ENCODE assay signal across 8 mouse cellular contexts in genomic region chr9:7913953-7914352, GRCm38 (mm10). TPM values are rescaled to one million over a fixed set of nuclear protein-coding genes. Genes with fewer than 3 reads are reported as not detected.
DNase-seq lines count a peak whose midpoint lies in the region; ATAC-seq and TF ChIP-seq lines count a peak whose summit lies in the region.

No protein-coding gene starts in this region.

- H3K36me3 ChIP-seq in kidney, postnatal 0 days (ENCODE audit: insufficient read depth, low read length) = no peaks in the 10 kb centered on the region
- no peaks in the 10 kb centered on the region for H3K36me3 ChIP-seq in forebrain, embryonic 11.5 days (ENCODE audit: control insufficient read depth, insufficient read depth, low read length)
- no peaks in the 10 kb centered on the region for H3K36me3 ChIP-seq in limb, embryonic 11.5 days (ENCODE audit: control insufficient read depth, insufficient read depth, low read length)

- H3K4me1 ChIP-seq in kidney, postnatal 0 days (replicated peaks; ENCODE audit: insufficient read depth, low read length) = no peaks in the 10 kb centered on the region
- H3K4me1 ChIP-seq in forebrain, embryonic 11.5 days (replicated peaks; ENCODE audit: control insufficient read depth, insufficient read depth, low read length) = no peaks in the 10 kb centered on the region
- no peaks in the 10 kb centered on the region; the same call in 1 of the 2 replicates for H3K4me1 ChIP-seq in limb, embryonic 11.5 days (ENCODE audit: control insufficient read depth, insufficient read depth, low read length)

- 66% methylated on average over 19 of the region's 19 CpGs for WGBS in kidney, postnatal 0 days
- WGBS in forebrain, embryonic 11.5 days = 70% methylated on average over 19 of the region's 19 CpGs
- WGBS in limb, embryonic 11.5 days = 65% methylated on average over 19 of the region's 19 CpGs

- no peak overlapping the region for H3K9ac ChIP-seq in kidney, postnatal 0 days (ENCODE audit: low read depth, low read length)
- H3K9ac ChIP-seq in forebrain, embryonic 11.5 days (ENCODE audit: low read length) = no peak overlapping the region
- H3K9ac ChIP-seq in limb, embryonic 11.5 days (ENCODE audit: low read length) = 0 out of 2 replicates have a peak overlapping the region, but pooled peaks have one; percentile 17

- H3K27ac ChIP-seq in kidney, postnatal 0 days = no peak overlapping the region
- H3K27ac ChIP-seq in forebrain, embryonic 11.5 days (ENCODE audit: low read depth, low read length) = no peak overlapping the region
- H3K27ac ChIP-seq in limb, embryonic 11.5 days (replicated peaks; ENCODE audit: low read depth, low read length) = no peak overlapping the region

- peak overlapping the region; percentile 27 for H3K4me2 ChIP-seq in kidney, postnatal 0 days (ENCODE audit: low read length)
- peak overlapping the region; percentile 42 for H3K4me2 ChIP-seq in forebrain, embryonic 11.5 days (ENCODE audit: low read depth, low read length, severe bottlenecking)
- peak overlapping the region; percentile 32 for H3K4me2 ChIP-seq in limb, embryonic 11.5 days (ENCODE audit: low read depth, severe bottlenecking)

- no peak for TF ChIP-seq CTCF in kidney, postnatal 0 days (IDR thresholded peaks at IDR 0.05; ENCODE audit: low read depth)

- no peak overlapping the region for H3K4me3 ChIP-seq in kidney, postnatal 0 days (replicated peaks; ENCODE audit: low read depth, low read length)
- peak overlapping the region; percentile 19 for H3K4me3 ChIP-seq in forebrain, embryonic 11.5 days (ENCODE audit: low read depth, low read length)
- H3K4me3 ChIP-seq in limb, embryonic 11.5 days (ENCODE audit: low read depth, low read length) = no peak overlapping the region

- no peak for DNase-seq in kidney, postnatal 0 days (ENCODE audit: low spot score)
- no peak for DNase-seq in kidney, postnatal 10 days
- no peak for DNase-seq in forebrain, embryonic 11.5 days (ENCODE audit: low spot score)
- DNase-seq in limb, embryonic 11.5 days (ENCODE audit: low spot score) = no peak
- DNase-seq in retina, embryonic 14.5 days (ENCODE audit: low spot score) = peak; percentile 23
- DNase-seq in kidney, postnatal 25 days = no peak
- DNase-seq in gastrocnemius, adult 8-10 months (ENCODE audit: low spot score in 2 of 2) = no peak

- no peaks in the 10 kb centered on the region for H3K27me3 ChIP-seq in kidney, postnatal 0 days (ENCODE audit: insufficient read depth, low read length)
- no peaks in the 10 kb centered on the region for H3K27me3 ChIP-seq in forebrain, embryonic 11.5 days (ENCODE audit: control insufficient read depth, insufficient read depth, low read length)
- H3K27me3 ChIP-seq in limb, embryonic 11.5 days (ENCODE audit: control insufficient read depth, insufficient read depth, low read length) = no peaks in the 10 kb centered on the region

- no peaks in the 10 kb centered on the region for H3K9me3 ChIP-seq in kidney, postnatal 0 days (replicated peaks; ENCODE audit: low read length)
- no peaks in the 10 kb centered on the region for H3K9me3 ChIP-seq in forebrain, embryonic 11.5 days (ENCODE audit: control insufficient read depth, low read length)
- H3K9me3 ChIP-seq in limb, embryonic 11.5 days (ENCODE audit: control insufficient read depth, low read length) = no peaks in the 10 kb centered on the region

- ATAC-seq in kidney, postnatal 0 days (replicated peaks; ENCODE audit: low FRiP score, low read depth) = peak; percentile 3; the same call in 1 of the 2 replicates
- peak; percentile 56 for ATAC-seq in forebrain, embryonic 11.5 days (replicated peaks; ENCODE audit: low FRiP score)
- ATAC-seq in limb, embryonic 11.5 days (ENCODE audit: insufficient number of reproducible peaks, low FRiP score, low TSS enrichment, low read depth) = peak; percentile 28; the same call in 1 of the 2 replicates
- ATAC-seq in monocyte, adult 5-6 weeks (replicated peaks; ENCODE audit: insufficient number of reproducible peaks, low FRiP score, low TSS enrichment, poor library complexity, severe bottlenecking) = no peak

RNA-seq across cellular contexts. Expression of gene Birc3, which starts 41.0 kb away (rescaled TPM):
- polyA plus RNA-seq in kidney, postnatal 0 days (2015; fragmentation: Nextera tagmentation; extraction: Ambion mirVana) = 5.3 and 7.2 TPM in 2 replicates
- 2.2 and 3.2 TPM in 2 replicates for polyA plus RNA-seq in forebrain, embryonic 11.5 days (2014; fragmentation: Nextera tagmentation; extraction: Ambion mirVana)
- 5.9 and 8.9 TPM in 2 replicates for polyA plus RNA-seq in limb, embryonic 11.5 days (2014; fragmentation: Nextera tagmentation; extraction: Ambion mirVana)
- 352 to 549 TPM (median 444 TPM) in 3 replicates for total RNA-seq in monocyte, adult 5-6 weeks (2017)
- total RNA-seq in gastrocnemius, adult 8-10 months (2022) = 1 to 10 TPM; 5.0 to 9.6 (median 5.9) TPM
